51 mouse cellular contexts compared by ENCODE assay signal in genomic region chr15:9246345-9246744, GRCm38 (mm10). TPM values are rescaled to one million over a fixed set of nuclear protein-coding genes. Genes with fewer than 3 reads are reported as not detected.
"Had no signal": no experiment of that assay in that cellular context is flagged by ENCODE, and none has a peak within 500 bp of the region (broad histone marks: within the 10 kb centered on the region; RNA-seq: fewer than 3 reads in every experiment).

No protein-coding gene starts in this region.

- H3K4me2 ChIP-seq: heart, embryonic 11.5 days; heart, embryonic 12.5 days; heart, embryonic 13.5 days; heart, embryonic 15.5 days; hindbrain, embryonic 12.5 days; hindbrain, embryonic 13.5 days; hindbrain, embryonic 14.5 days; hindbrain, embryonic 15.5 days; intestine, embryonic 15.5 days; kidney, embryonic 15.5 days had no signal

- H3K27me3 ChIP-seq: heart, embryonic 12.5 days; heart, embryonic 13.5 days; heart, embryonic 15.5 days; hindbrain, embryonic 12.5 days; hindbrain, embryonic 13.5 days; hindbrain, embryonic 15.5 days; intestine, embryonic 15.5 days; kidney, embryonic 15.5 days had no signal

- H3K9me3 ChIP-seq: heart, embryonic 12.5 days; heart, embryonic 15.5 days; hindbrain, embryonic 10.5 days; hindbrain, embryonic 12.5 days; hindbrain, embryonic 13.5 days; hindbrain, embryonic 15.5 days; intestine, embryonic 15.5 days; kidney, embryonic 15.5 days had no signal

- H3K4me3 ChIP-seq: heart, embryonic 12.5 days; heart, embryonic 13.5 days; heart, embryonic 15.5 days; hindbrain, embryonic 10.5 days; hindbrain, embryonic 12.5 days; hindbrain, embryonic 13.5 days; hindbrain, embryonic 15.5 days; intestine, embryonic 15.5 days; kidney, embryonic 15.5 days; layer of hippocampus, adult 2 months; left cerebral cortex, adult 2 months had no signal

- H3K9ac ChIP-seq: heart, embryonic 12.5 days; heart, embryonic 13.5 days; heart, embryonic 15.5 days; hindbrain, embryonic 12.5 days; hindbrain, embryonic 13.5 days; hindbrain, embryonic 14.5 days; hindbrain, embryonic 15.5 days; intestine, embryonic 15.5 days; kidney, embryonic 15.5 days had no signal

- H3K4me1 ChIP-seq: heart, embryonic 12.5 days; heart, embryonic 13.5 days; heart, embryonic 15.5 days; hindbrain, embryonic 10.5 days; hindbrain, embryonic 12.5 days; hindbrain, embryonic 13.5 days; hindbrain, embryonic 15.5 days; intestine, embryonic 15.5 days; kidney, embryonic 15.5 days had no signal

- H3K27ac ChIP-seq: heart, embryonic 13.5 days; heart, embryonic 15.5 days; hindbrain, embryonic 10.5 days; hindbrain, embryonic 12.5 days; hindbrain, embryonic 13.5 days; hindbrain, embryonic 14.5 days; hindbrain, embryonic 15.5 days; hindbrain, postnatal 0 days; intestine, embryonic 15.5 days; kidney, embryonic 15.5 days; kidney, postnatal 0 days; layer of hippocampus, adult 2 months; left cerebral cortex, adult 2 months had no signal

- H3K36me3 ChIP-seq: heart, embryonic 12.5 days; heart, embryonic 13.5 days; heart, embryonic 15.5 days; hindbrain, embryonic 10.5 days; hindbrain, embryonic 12.5 days; hindbrain, embryonic 13.5 days; hindbrain, embryonic 15.5 days; intestine, embryonic 15.5 days; kidney, embryonic 15.5 days had no signal

- DNase-seq: heart, postnatal 10 days; heart, postnatal 14 days; heart, postnatal 36 days; heart, postnatal 4 days; kidney, adult 11 months; kidney, adult 18-20 months; kidney, adult 2 months; kidney, adult 8-10 months; kidney, adult 9 months; kidney, postnatal 10 days; kidney, postnatal 14 days; kidney, postnatal 25 days; kidney, postnatal 36 days; kidney, postnatal 4 days; layer of hippocampus, adult 9-11 months; layer of hippocampus, postnatal 36 days had no signal

RNA-seq across cellular contexts. Expression of gene Ugt3a1, which starts 30.3 kb away (rescaled TPM):
- total RNA-seq: heart, postnatal 10 days; heart, postnatal 14 days; heart, postnatal 25 days; heart, postnatal 36 days; heart, postnatal 4 days; hematopoietic stem cell, adult 5-6 weeks; hindbrain, postnatal 0 days; layer of hippocampus, adult 18-20 months; layer of hippocampus, adult 2 months; layer of hippocampus, adult 8-10 months; layer of hippocampus, postnatal 10 days; layer of hippocampus, postnatal 14 days; layer of hippocampus, postnatal 25 days; layer of hippocampus, postnatal 36 days; left cerebral cortex, adult 18-20 months; left cerebral cortex, adult 2 months; left cerebral cortex, adult 8-10 months had no signal
- polyA plus RNA-seq: heart, embryonic 11.5 days; heart, embryonic 12.5 days; heart, embryonic 13.5 days; heart, embryonic 14.5 days; heart, embryonic 15.5 days; heart, embryonic 16.5 days; heart, postnatal 0 days; hindbrain, embryonic 10.5 days; hindbrain, embryonic 11.5 days; hindbrain, embryonic 12.5 days; hindbrain, embryonic 13.5 days; hindbrain, embryonic 14.5 days; hindbrain, embryonic 15.5 days; hindbrain, embryonic 16.5 days; hindbrain, postnatal 0 days; inflammation-experienced regulatory T-cells, adult 6 months; intestine, embryonic 14.5 days; intestine, embryonic 15.5 days; intestine, embryonic 16.5 days; intestine, postnatal 0 days; kidney, embryonic 14.5 days; large intestine, adult 2 months had no signal
